Mouse (Mus musculus): ENCODE results near the gene Spsb4. TPM values are rescaled to one million over a fixed set of nuclear protein-coding genes. Genes with fewer than 3 reads are reported as not detected.

Gene Spsb4
- polyA plus RNA-seq, 2 experiments = 19.9 to 28.4 TPM

GRCm38 (mm10) chr9:96959469-96959868, 59.2 kb downstream of the Spsb4 start:
- DNase-seq (ENCODE audit: low spot score) = no peak
- no peaks in the 10 kb centered on the region for H3K9me3 ChIP-seq (ENCODE audit: control insufficient read depth, low read length)
- H3K4me1 ChIP-seq (ENCODE audit: control insufficient read depth, insufficient read depth, low read length) = peaks cover 46% of the 10 kb centered on the region
- no peak overlapping the region for H3K4me2 ChIP-seq (replicated peaks; ENCODE audit: low read depth, low read length, severe bottlenecking)
- ATAC-seq (ENCODE audit: low FRiP score, low read depth) = no peak
- H3K27me3 ChIP-seq (ENCODE audit: control insufficient read depth, insufficient read depth, low read length) = no peaks in the 10 kb centered on the region
- 92% methylated on average over 7 of the region's 7 CpGs for WGBS
- H3K4me3 ChIP-seq (replicated peaks; ENCODE audit: low read length) = no peak overlapping the region
- H3K36me3 ChIP-seq (ENCODE audit: control insufficient read depth, insufficient read depth, low read length) = no peaks in the 10 kb centered on the region
- no peak overlapping the region for H3K9ac ChIP-seq (ENCODE audit: low read depth, low read length, severe bottlenecking)
- H3K27ac ChIP-seq (replicated peaks; ENCODE audit: low read depth, low read length) = no peak overlapping the region
- no peak for TF ChIP-seq POLR2A (IDR thresholded peaks at IDR 0.05; ENCODE audit: borderline replicate concordance, extremely low read depth, insufficient read depth, insufficient read length)

- H3K4me3 ChIP-seq (replicated peaks; ENCODE audit: low read length) = no peak overlapping the region
- no peaks in the 10 kb centered on the region for H3K27me3 ChIP-seq (ENCODE audit: control insufficient read depth, insufficient read depth, low read length)
- ATAC-seq (ENCODE audit: low FRiP score, low read depth) (no peak), DNase-seq (ENCODE audit: low spot score) (no peak)
- no peak for TF ChIP-seq POLR2A (IDR thresholded peaks at IDR 0.05; ENCODE audit: borderline replicate concordance, extremely low read depth, insufficient read depth, insufficient read length)
- H3K27ac ChIP-seq (replicated peaks; ENCODE audit: low read depth, low read length) = no peak overlapping the region
- H3K4me1 ChIP-seq (ENCODE audit: control insufficient read depth, insufficient read depth, low read length) = peaks cover 38% of the 10 kb centered on the region
- H3K4me2 ChIP-seq (replicated peaks; ENCODE audit: low read depth, low read length, severe bottlenecking) = no peak overlapping the region
- no peaks in the 10 kb centered on the region for H3K36me3 ChIP-seq (ENCODE audit: control insufficient read depth, insufficient read depth, low read length)
- 19% methylated on average over 6 of the region's 6 CpGs for WGBS
- no peaks in the 10 kb centered on the region for H3K9me3 ChIP-seq (ENCODE audit: control insufficient read depth, low read length)
- 0 out of 2 replicates have a peak overlapping the region, but pooled peaks have one; percentile 17 for H3K9ac ChIP-seq (ENCODE audit: low read depth, low read length, severe bottlenecking)
Observed at GRCm38 (mm10) chr9:96958009-96958615, 60.5 kb downstream of the Spsb4 start.

- ATAC-seq (ENCODE audit: low FRiP score, low read depth) (no peak), DNase-seq (ENCODE audit: low spot score) (no peak)
- Histone ChIP-seq H3K4me2 (replicated peaks; ENCODE audit: low read depth, low read length, severe bottlenecking) (no peak overlapping the region), H3K27ac (replicated peaks; ENCODE audit: low read depth, low read length) (no peak overlapping the region), H3K9me3 (ENCODE audit: control insufficient read depth, low read length) (no peaks in the 10 kb centered on the region), H3K36me3 (ENCODE audit: control insufficient read depth, insufficient read depth, low read length) (no peaks in the 10 kb centered on the region), H3K9ac (ENCODE audit: low read depth, low read length, severe bottlenecking) (no peak overlapping the region), H3K4me1 (ENCODE audit: control insufficient read depth, insufficient read depth, low read length) (peaks cover 30% of the 10 kb centered on the region), H3K4me3 (replicated peaks; ENCODE audit: low read length) (no peak overlapping the region), H3K27me3 (ENCODE audit: control insufficient read depth, insufficient read depth, low read length) (no peaks in the 10 kb centered on the region)
- WGBS = 50% methylated on average over 6 of the region's 6 CpGs
- no peak for TF ChIP-seq POLR2A (IDR thresholded peaks at IDR 0.05; ENCODE audit: borderline replicate concordance, extremely low read depth, insufficient read depth, insufficient read length)
Observed at GRCm38 (mm10) chr9:96957298-96957865, 61.3 kb downstream of the Spsb4 start.

- no peak overlapping the region for H3K9ac ChIP-seq (ENCODE audit: low read depth, low read length, severe bottlenecking)
- no peak for TF ChIP-seq POLR2A (IDR thresholded peaks at IDR 0.05; ENCODE audit: borderline replicate concordance, extremely low read depth, insufficient read depth, insufficient read length)
- peaks cover 24% of the 10 kb centered on the region for H3K4me1 ChIP-seq (ENCODE audit: control insufficient read depth, insufficient read depth, low read length)
- no peak for ATAC-seq (ENCODE audit: low FRiP score, low read depth)
- H3K27ac ChIP-seq (replicated peaks; ENCODE audit: low read depth, low read length) = no peak overlapping the region
- H3K4me3 ChIP-seq (replicated peaks; ENCODE audit: low read length) = no peak overlapping the region
- H3K4me2 ChIP-seq (replicated peaks; ENCODE audit: low read depth, low read length, severe bottlenecking) = no peak overlapping the region
- DNase-seq (ENCODE audit: low spot score) = no peak
- 35% methylated on average over 6 of the region's 6 CpGs for WGBS
- no peaks in the 10 kb centered on the region for H3K27me3 ChIP-seq (ENCODE audit: control insufficient read depth, insufficient read depth, low read length)
- H3K36me3 ChIP-seq (ENCODE audit: control insufficient read depth, insufficient read depth, low read length) = no peaks in the 10 kb centered on the region
- no peaks in the 10 kb centered on the region for H3K9me3 ChIP-seq (ENCODE audit: control insufficient read depth, low read length)
Observed at GRCm38 (mm10) chr9:96956646-96957297, 61.9 kb downstream of the Spsb4 start.

- ATAC-seq (ENCODE audit: low FRiP score, low read depth) = no peak
- H3K36me3 ChIP-seq (ENCODE audit: control insufficient read depth, insufficient read depth, low read length) = no peaks in the 10 kb centered on the region
- no peak overlapping the region for H3K27ac ChIP-seq (replicated peaks; ENCODE audit: low read depth, low read length)
- H3K27me3 ChIP-seq (ENCODE audit: control insufficient read depth, insufficient read depth, low read length) = no peaks in the 10 kb centered on the region
- no peak overlapping the region for H3K4me3 ChIP-seq (replicated peaks; ENCODE audit: low read length)
- WGBS = 73% methylated on average over 15 of the region's 15 CpGs
- no peak overlapping the region for H3K9ac ChIP-seq (ENCODE audit: low read depth, low read length, severe bottlenecking)
- no peak for DNase-seq (ENCODE audit: low spot score)
- TF ChIP-seq POLR2A (IDR thresholded peaks at IDR 0.05; ENCODE audit: borderline replicate concordance, extremely low read depth, insufficient read depth, insufficient read length) = no peak
- no peak overlapping the region for H3K4me2 ChIP-seq (replicated peaks; ENCODE audit: low read depth, low read length, severe bottlenecking)
- H3K4me1 ChIP-seq (ENCODE audit: control insufficient read depth, insufficient read depth, low read length) = peaks cover 14% of the 10 kb centered on the region
- H3K9me3 ChIP-seq (ENCODE audit: control insufficient read depth, low read length) = no peaks in the 10 kb centered on the region
Observed at GRCm38 (mm10) chr9:96954063-96954809, 64.4 kb downstream of the Spsb4 start.

Measured in limb, embryonic 14.5 days (tissue).